Mouse (Mus musculus) spleen, postnatal 36 days (tissue): ENCODE measurements around the gene Zbtb7a.
"Not testable (repeated sequence)": the region's sequence is repeated elsewhere in the genome, so short reads cannot be mapped to it uniquely, and the experiment has no call there.

ENCODE experiments used
- DNase-seq, 2 experiments: peaks; one replicate each; pipeline ENCODE4 v3.0.0; 2022; ENCODE audit warnings: low spot score in 2 of 2, mixed read lengths in 1 of 2

Gene Zbtb7a

GRCm38 (mm10) chr10:81168521-81169244 lies 33.7 kb downstream of the Zbtb7a start:
- peak; percentile 94 to 96 for DNase-seq

GRCm38 (mm10) chr10:81169411-81169900 lies 34.4 kb downstream of the Zbtb7a start:
- peak; percentile 56 to 71 for DNase-seq

- peak; percentile 76 to 84 for DNase-seq
Measured at GRCm38 (mm10) chr10:81173132-81173531, 38.1 kb downstream of the Zbtb7a start.

GRCm38 (mm10) chr10:81174617-81175344 lies 39.8 kb downstream of the Zbtb7a start:
- DNase-seq, result peak; percentile 85 to 89

GRCm38 (mm10) chr10:81175345-81175701 lies 40.3 kb downstream of the Zbtb7a start:
- DNase-seq, result not testable (repeated sequence)

GRCm38 (mm10) chr10:81175936-81176465 lies 41.0 kb downstream of the Zbtb7a start:
- no peak for DNase-seq

GRCm38 (mm10) chr10:81176466-81177271 lies 41.6 kb downstream of the Zbtb7a start, which contains the start of gene Eef2:
Gene Eef2 (plus strand): TSS chr10:81176631.
- DNase-seq, result peak; percentile 97 to 98

- no peak for DNase-seq
Measured at GRCm38 (mm10) chr10:81177491-81177925, 42.5 kb downstream of the Zbtb7a start.

GRCm38 (mm10) chr10:81177958-81178712 lies 43.1 kb downstream of the Zbtb7a start:
- DNase-seq, result peak in 1 of 2 experiments; percentile 60

GRCm38 (mm10) chr10:81178927-81179326 lies 43.9 kb downstream of the Zbtb7a start:
- DNase-seq, result no peak

- DNase-seq, result no peak
Measured at GRCm38 (mm10) chr10:81179451-81180342, 44.7 kb downstream of the Zbtb7a start.

GRCm38 (mm10) chr10:81180946-81181345 lies 45.9 kb downstream of the Zbtb7a start:
- no peak for DNase-seq

- DNase-seq, result not testable (repeated sequence)
Measured at GRCm38 (mm10) chr10:81181860-81182259, 46.8 kb downstream of the Zbtb7a start.

- DNase-seq, result peak; percentile 96 to 97
Measured at GRCm38 (mm10) chr10:81182336-81183333, 47.6 kb downstream of the Zbtb7a start, which contains the start of gene Dapk3. Gene Dapk3 (plus strand): TSS chr10:81183005.

- DNase-seq, result no peak
Measured at GRCm38 (mm10) chr10:81183805-81184204, 48.8 kb downstream of the Zbtb7a start, which contains the start of gene 4930442H23Rik. Gene 4930442H23Rik (minus strand): TSS chr10:81183849.

GRCm38 (mm10) chr10:81184765-81185164 lies 49.7 kb downstream of the Zbtb7a start:
- no peak for DNase-seq

GRCm38 (mm10) chr10:81187161-81187560 lies 52.1 kb downstream of the Zbtb7a start:
- no peak for DNase-seq

- DNase-seq, result no peak
Measured at GRCm38 (mm10) chr10:81189821-81190220, 54.8 kb downstream of the Zbtb7a start.
